Mouse (Mus musculus): ENCODE measurements at regions not wholly inside any gene's neighbourhood (a gene's known extent, or its start where the extent isn't known, plus 50 kb on each side); places are given as distances from the start of the nearest gene placed in this dataset.

GRCm38 (mm10) chr6:84414400-84414799, 179.3 kb downstream of the Cyp26b1 start:
- TF ChIP-seq CTCF (conservative IDR thresholded peaks at IDR 0.05; ENCODE audit: low read length) (no peak), POU5F1 (IDR thresholded peaks at IDR 0.05; ENCODE audit: borderline replicate concordance, low read length) (no peak), NANOG (IDR thresholded peaks at IDR 0.05; ENCODE audit: borderline replicate concordance, low read length) (no peak)

All from E14TG2a.4 (cell line).